Mouse (Mus musculus): ENCODE results near the gene Olfr1423. TPM values are rescaled to one million over a fixed set of nuclear protein-coding genes. Genes with fewer than 3 reads are reported as not detected.

Gene Olfr1423
- polyA plus RNA-seq, 1 experiment from 2014 or later = not detected

DNA sequence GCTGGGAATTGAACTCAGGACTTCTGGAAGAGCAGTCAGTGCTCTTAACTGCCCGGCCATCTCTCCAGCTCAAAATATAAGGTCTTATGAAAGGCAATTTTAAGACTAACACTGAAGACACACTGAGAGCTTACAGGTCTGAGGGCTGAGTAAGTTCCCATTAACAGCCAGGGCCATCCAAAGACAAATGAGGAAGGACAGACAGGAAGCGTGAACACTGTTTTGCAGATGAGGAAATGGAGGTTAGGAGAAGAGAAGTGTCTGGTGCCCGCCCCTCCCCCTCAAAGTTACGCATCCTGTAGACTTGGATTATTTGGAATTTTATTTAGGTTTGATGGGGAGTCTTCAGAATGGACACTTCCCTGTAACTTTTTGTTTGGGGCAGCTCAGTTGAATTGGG lies 17.0 kb downstream of the Olfr1423 start:
- no peak for DNase-seq (ENCODE audit: low spot score)
- Histone ChIP-seq H3K27ac (ENCODE audit: low read depth, low read length) (no peak overlapping the region), H3K9me3 (replicated peaks; ENCODE audit: control insufficient read depth, low read length) (no peaks in the 10 kb centered on the region), H3K36me3 (ENCODE audit: control insufficient read depth, insufficient read depth, low read length) (no peaks in the 10 kb centered on the region), H3K27me3 (replicated peaks; ENCODE audit: control insufficient read depth, insufficient read depth, low read length) (no peaks in the 10 kb centered on the region), H3K9ac (ENCODE audit: low read length) (no peak overlapping the region), H3K4me3 (ENCODE audit: low read depth, low read length) (no peak overlapping the region), H3K4me1 (ENCODE audit: control insufficient read depth, insufficient read depth, low read length) (no peaks in the 10 kb centered on the region), H3K4me2 (ENCODE audit: low read length) (no peak overlapping the region)
- no peak for ATAC-seq
- WGBS = 88% methylated on average over 4 of the region's 4 CpGs

GRCm38 (mm10) chr19:12016192-12016591 lies 24.9 kb downstream of the Olfr1423 start:
- H3K4me2 ChIP-seq (ENCODE audit: low read length) = no peak overlapping the region
- no peak overlapping the region for H3K9ac ChIP-seq (ENCODE audit: low read length)
- no peak for ATAC-seq
- no peak overlapping the region for H3K27ac ChIP-seq (ENCODE audit: low read depth, low read length)
- DNase-seq (ENCODE audit: low spot score) = no peak
- no peak overlapping the region for H3K4me3 ChIP-seq (ENCODE audit: low read depth, low read length)
- no peaks in the 10 kb centered on the region for H3K27me3 ChIP-seq (replicated peaks; ENCODE audit: control insufficient read depth, insufficient read depth, low read length)
- no peaks in the 10 kb centered on the region for H3K4me1 ChIP-seq (ENCODE audit: control insufficient read depth, insufficient read depth, low read length)
- no peaks in the 10 kb centered on the region for H3K9me3 ChIP-seq (replicated peaks; ENCODE audit: control insufficient read depth, low read length)
- WGBS = 77% methylated on average over 4 of the region's 4 CpGs
- H3K36me3 ChIP-seq (ENCODE audit: control insufficient read depth, insufficient read depth, low read length) = no peaks in the 10 kb centered on the region

DNA sequence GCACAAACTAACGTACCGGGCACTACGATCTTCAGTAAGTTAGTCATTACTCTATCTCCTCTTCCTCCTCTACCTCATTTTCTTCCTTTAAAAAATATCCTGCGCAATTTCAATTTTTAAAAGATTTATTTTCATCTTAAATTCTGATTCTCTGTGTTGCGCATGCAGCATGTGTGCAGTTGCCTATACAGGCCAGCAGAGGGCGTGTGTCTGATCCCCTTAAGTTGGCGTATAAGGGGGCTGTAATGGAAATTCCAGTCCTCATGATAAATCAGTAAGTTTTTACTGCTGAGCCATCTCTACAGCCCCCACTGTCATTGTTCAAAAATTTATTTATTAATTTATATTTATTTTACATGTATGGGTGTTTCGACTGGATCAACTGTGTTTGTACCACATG lies 25.4 kb downstream of the Olfr1423 start:
- H3K36me3 ChIP-seq (ENCODE audit: control insufficient read depth, insufficient read depth, low read length) = no peaks in the 10 kb centered on the region
- DNase-seq (ENCODE audit: low spot score) (no peak), ATAC-seq (no peak)
- no peak overlapping the region for H3K4me2 ChIP-seq (ENCODE audit: low read length)
- no peak overlapping the region for H3K27ac ChIP-seq (ENCODE audit: low read depth, low read length)
- H3K9me3 ChIP-seq (replicated peaks; ENCODE audit: control insufficient read depth, low read length) = no peaks in the 10 kb centered on the region
- no peaks in the 10 kb centered on the region for H3K4me1 ChIP-seq (ENCODE audit: control insufficient read depth, insufficient read depth, low read length)
- no peak overlapping the region for H3K4me3 ChIP-seq (ENCODE audit: low read depth, low read length)
- H3K27me3 ChIP-seq (replicated peaks; ENCODE audit: control insufficient read depth, insufficient read depth, low read length) = no peaks in the 10 kb centered on the region
- H3K9ac ChIP-seq (ENCODE audit: low read length) = no peak overlapping the region
- 63% methylated on average over 8 of the region's 8 CpGs for WGBS

GRCm38 (mm10) chr19:12013228-12013627 lies 27.9 kb downstream of the Olfr1423 start:
- WGBS = under 1% methylated on average over 12 of the region's 12 CpGs
- peak overlapping the region; percentile 63 for H3K4me3 ChIP-seq (ENCODE audit: low read depth, low read length)
- no peaks in the 10 kb centered on the region for H3K9me3 ChIP-seq (replicated peaks; ENCODE audit: control insufficient read depth, low read length)
- DNase-seq (ENCODE audit: low spot score) (peak; percentile 14), ATAC-seq (no peak)
- no peaks in the 10 kb centered on the region for H3K36me3 ChIP-seq (ENCODE audit: control insufficient read depth, insufficient read depth, low read length)
- no peak overlapping the region for H3K27ac ChIP-seq (ENCODE audit: low read depth, low read length)
- H3K4me2 ChIP-seq (ENCODE audit: low read length) = peak overlapping the region; percentile 64
- H3K9ac ChIP-seq (ENCODE audit: low read length) = peak overlapping the region; percentile 32
- no peaks in the 10 kb centered on the region for H3K27me3 ChIP-seq (replicated peaks; ENCODE audit: control insufficient read depth, insufficient read depth, low read length)
- H3K4me1 ChIP-seq (ENCODE audit: control insufficient read depth, insufficient read depth, low read length) = no peaks in the 10 kb centered on the region

GRCm38 (mm10) chr19:12012615-12013014 lies 28.5 kb downstream of the Olfr1423 start:
- peak overlapping the region; percentile 64 for H3K4me2 ChIP-seq (ENCODE audit: low read length)
- H3K27ac ChIP-seq (ENCODE audit: low read depth, low read length) = no peak overlapping the region
- no peaks in the 10 kb centered on the region for H3K9me3 ChIP-seq (replicated peaks; ENCODE audit: control insufficient read depth, low read length)
- DNase-seq (ENCODE audit: low spot score) (no peak), ATAC-seq (no peak)
- 1% methylated on average over 10 of the region's 10 CpGs for WGBS
- H3K36me3 ChIP-seq (ENCODE audit: control insufficient read depth, insufficient read depth, low read length) = no peaks in the 10 kb centered on the region
- no peaks in the 10 kb centered on the region for H3K4me1 ChIP-seq (ENCODE audit: control insufficient read depth, insufficient read depth, low read length)
- peak overlapping the region; percentile 63 for H3K4me3 ChIP-seq (ENCODE audit: low read depth, low read length)
- no peaks in the 10 kb centered on the region for H3K27me3 ChIP-seq (replicated peaks; ENCODE audit: control insufficient read depth, insufficient read depth, low read length)
- H3K9ac ChIP-seq (ENCODE audit: low read length) = peak overlapping the region; percentile 32

DNA sequence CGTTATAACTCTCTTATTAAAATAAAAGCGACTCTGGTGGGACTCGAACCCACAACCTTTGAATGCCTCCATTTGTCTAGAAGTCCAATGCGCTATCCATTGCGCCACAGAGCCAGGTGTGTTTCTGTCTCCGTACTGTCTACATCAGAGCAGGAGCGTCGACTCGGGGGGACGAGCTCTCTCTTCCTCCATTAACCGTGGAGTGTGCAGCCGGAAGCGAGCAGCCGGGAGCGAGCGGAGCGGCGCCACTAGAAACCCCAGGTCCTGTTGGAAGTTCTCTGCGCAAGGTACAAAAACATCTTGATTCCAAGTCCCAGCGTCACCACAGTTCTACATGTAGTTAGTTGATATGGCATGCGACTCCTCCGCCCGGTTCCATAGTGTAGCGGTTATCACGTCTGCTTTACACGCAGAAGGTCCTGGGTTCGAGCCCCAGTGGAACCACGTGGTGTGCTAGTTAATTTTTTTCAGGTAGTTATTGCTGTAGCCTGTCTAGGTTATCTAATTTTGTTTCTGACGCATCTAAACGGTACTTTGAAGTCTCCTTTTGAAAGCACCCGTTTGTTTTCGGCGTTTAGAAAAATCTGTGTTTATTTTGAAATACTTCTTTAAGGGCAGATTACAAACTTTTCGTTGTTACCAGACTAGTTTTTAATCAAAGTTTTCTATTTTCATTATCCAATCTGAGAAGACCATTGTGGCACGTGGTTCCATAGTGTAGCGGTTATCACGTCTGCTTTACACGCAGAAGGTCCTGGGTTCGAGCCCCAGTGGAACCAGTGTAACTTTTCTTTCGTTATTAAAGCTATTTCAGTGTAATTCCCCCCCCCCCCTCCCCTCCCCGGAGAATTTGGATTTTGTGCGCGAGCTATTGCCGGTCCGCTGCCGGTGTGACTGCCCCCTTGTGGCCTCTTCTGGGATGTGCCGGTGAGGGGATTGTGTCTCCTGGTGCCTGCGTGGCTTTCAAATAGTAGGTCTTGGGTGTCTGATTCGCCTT lies 29.3 kb downstream of the Olfr1423 start:
- ATAC-seq (peak; percentile 84), DNase-seq (ENCODE audit: low spot score) (peak; percentile 95)
- Histone ChIP-seq H3K27me3 (replicated peaks; ENCODE audit: control insufficient read depth, insufficient read depth, low read length) (no peaks in the 10 kb centered on the region), H3K36me3 (ENCODE audit: control insufficient read depth, insufficient read depth, low read length) (no peaks in the 10 kb centered on the region), H3K9ac (ENCODE audit: low read length) (peak overlapping the region; percentile 29; the same call in 1 of the 2 replicates), H3K4me1 (ENCODE audit: control insufficient read depth, insufficient read depth, low read length) (no peaks in the 10 kb centered on the region; the same call in 1 of the 2 replicates), H3K9me3 (replicated peaks; ENCODE audit: control insufficient read depth, low read length) (no peaks in the 10 kb centered on the region), H3K4me3 (ENCODE audit: low read depth, low read length) (peak overlapping the region; percentile 63), H3K27ac (ENCODE audit: low read depth, low read length) (0 out of 2 replicates have a peak overlapping the region, but pooled peaks have one; percentile 52), H3K4me2 (ENCODE audit: low read length) (peak overlapping the region; percentile 64)
- WGBS = under 1% methylated on average over 49 of the region's 49 CpGs

GRCm38 (mm10) chr19:12010916-12011559 lies 30.1 kb downstream of the Olfr1423 start:
- no peaks in the 10 kb centered on the region for H3K9me3 ChIP-seq (replicated peaks; ENCODE audit: control insufficient read depth, low read length)

GRCm38 (mm10) chr19:12010281-12010771 lies 30.8 kb downstream of the Olfr1423 start:
- Histone ChIP-seq H3K27me3 (replicated peaks; ENCODE audit: control insufficient read depth, insufficient read depth, low read length) (no peaks in the 10 kb centered on the region), H3K27ac (ENCODE audit: low read depth, low read length) (peak overlapping the region; percentile 96), H3K9me3 (replicated peaks; ENCODE audit: control insufficient read depth, low read length) (no peaks in the 10 kb centered on the region), H3K4me1 (ENCODE audit: control insufficient read depth, insufficient read depth, low read length) (no peaks in the 10 kb centered on the region; the same call in 1 of the 2 replicates), H3K4me2 (ENCODE audit: low read length) (peak overlapping the region; percentile 64), H3K4me3 (ENCODE audit: low read depth, low read length) (peak overlapping the region; percentile 63), H3K36me3 (ENCODE audit: control insufficient read depth, insufficient read depth, low read length) (no peaks in the 10 kb centered on the region), H3K9ac (ENCODE audit: low read length) (peak overlapping the region; percentile 93)
- WGBS = 1% methylated on average over 24 of the region's 24 CpGs
- ATAC-seq (peak; percentile 15), DNase-seq (ENCODE audit: low spot score) (peak; percentile 74)

More at GRCm38 (mm10) chr19:12010916-12011559, 30.1 kb downstream of the Olfr1423 start:
- ATAC-seq (peak; percentile 67), DNase-seq (ENCODE audit: low spot score) (peak; percentile 97)
- H3K27ac ChIP-seq (ENCODE audit: low read depth, low read length) = peak overlapping the region; percentile 96
- peak overlapping the region; percentile 93 for H3K9ac ChIP-seq (ENCODE audit: low read length)
- no peaks in the 10 kb centered on the region for H3K27me3 ChIP-seq (replicated peaks; ENCODE audit: control insufficient read depth, insufficient read depth, low read length)
- no peaks in the 10 kb centered on the region; the same call in 1 of the 2 replicates for H3K4me1 ChIP-seq (ENCODE audit: control insufficient read depth, insufficient read depth, low read length)
- H3K4me3 ChIP-seq (ENCODE audit: low read depth, low read length) = peak overlapping the region; percentile 63
- under 1% methylated on average over 26 of the region's 26 CpGs for WGBS
- peak overlapping the region; percentile 64 for H3K4me2 ChIP-seq (ENCODE audit: low read length)
- no peaks in the 10 kb centered on the region for H3K36me3 ChIP-seq (ENCODE audit: control insufficient read depth, insufficient read depth, low read length)

All from forebrain, embryonic 14.5 days (tissue).